Mouse (Mus musculus) mouse embryonic stem cell (cell line): ENCODE measurements around the gene Tlcd1.

Experiments
- in situ Hi-C, 2 experiments: fragments of 300-500 bp; cut with MboI; formaldehyde crosslinking; loops; 1 replicate in 1 of 2; 3 replicates in 1 of 2; pipeline ENCODE4 v1.14.3; 2019 to 2020; ENCODE audit warnings: low sequenced_read_pairs in 2 of 2, low pct_unique_long_range_greater_than_20kb in 1 of 2, mixed read lengths in 1 of 2; ENCODE audit not compliant: unreplicated experiment in 1 of 2

Gene Tlcd1

GRCm38 (mm10) chr11:78159557-78159956 lies 17.0 kb upstream of the Tlcd1 start:
- in situ Hi-C loops: no loop called here

- in situ Hi-C loops: no loop called here
These were observed 16.3 kb upstream of the Tlcd1 start for GRCm38 (mm10) chr11:78160171-78160570.

GRCm38 (mm10) chr11:78160675-78161074 lies 15.8 kb upstream of the Tlcd1 start:
- in situ Hi-C loops: no loop called here

GRCm38 (mm10) chr11:78161169-78161568 lies 15.3 kb upstream of the Tlcd1 start:
- in situ Hi-C loops: no loop called here

GRCm38 (mm10) chr11:78161968-78162367 lies 14.5 kb upstream of the Tlcd1 start:
- in situ Hi-C loops: no loop called here

GRCm38 (mm10) chr11:78162504-78162903 lies 14.0 kb upstream of the Tlcd1 start:
- in situ Hi-C loops: no loop called here

- in situ Hi-C loops: no loop called here
These were observed 13.5 kb upstream of the Tlcd1 start for GRCm38 (mm10) chr11:78163045-78163444.

- in situ Hi-C loops: no loop called here
These were observed 12.6 kb upstream of the Tlcd1 start for GRCm38 (mm10) chr11:78163681-78164603.

- in situ Hi-C loops: no loop called here
These were observed 11.9 kb upstream of the Tlcd1 start for GRCm38 (mm10) chr11:78164604-78164923.

- in situ Hi-C loops: no loop called here
These were observed 11.4 kb upstream of the Tlcd1 start, which contains the start of gene Traf4 for GRCm38 (mm10) chr11:78164924-78165760. Traf4 (minus strand) TSS chr11:78165589.

GRCm38 (mm10) chr11:78165761-78166109 lies 10.8 kb upstream of the Tlcd1 start:
- in situ Hi-C loops: no loop called here

GRCm38 (mm10) chr11:78166161-78166560 lies 10.3 kb upstream of the Tlcd1 start:
- in situ Hi-C loops: no loop called here

GRCm38 (mm10) chr11:78166640-78167039 lies 9.9 kb upstream of the Tlcd1 start:
- in situ Hi-C loops: no loop called here

- in situ Hi-C loops: no loop called here
These were observed 9.1 kb upstream of the Tlcd1 start for GRCm38 (mm10) chr11:78167257-78167959.

GRCm38 (mm10) chr11:78168541-78169468 lies 7.7 kb upstream of the Tlcd1 start:
- in situ Hi-C loops: no loop called here

GRCm38 (mm10) chr11:78170306-78170705 lies 6.2 kb upstream of the Tlcd1 start:
- in situ Hi-C loops: no loop called here

GRCm38 (mm10) chr11:78171328-78171727 lies 5.2 kb upstream of the Tlcd1 start:
- in situ Hi-C loops: no loop called here
